Mouse (Mus musculus) R1 (cell line): ENCODE measurements around the gene Prdm16.

Source experiments
- DNase-seq: peaks from one replicate; pipeline ENCODE4 v3.0.0-alpha.2; 2018; ENCODE audit warnings: low read depth, low spot score

Prdm16 gene

DNA sequence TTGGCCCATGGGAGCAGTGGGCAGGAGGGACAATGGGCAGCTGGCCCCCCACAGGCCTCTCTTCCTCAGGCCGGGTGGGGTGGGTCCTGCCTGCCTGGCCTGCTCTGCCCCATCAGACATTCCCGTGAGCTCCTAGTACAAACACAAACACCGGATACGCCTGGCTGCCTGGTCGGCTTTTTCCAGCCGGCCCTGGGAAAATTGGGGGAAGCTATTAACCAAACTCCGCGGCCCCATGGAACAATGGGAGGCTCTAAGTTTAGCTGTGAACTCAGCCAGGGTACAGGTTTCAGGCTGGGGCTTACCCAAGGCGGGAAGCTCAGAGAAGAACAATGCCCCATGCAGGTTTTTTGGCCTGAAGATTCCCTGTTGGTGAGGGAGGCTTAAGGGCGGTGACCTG lies 300.0 kb downstream of the Prdm16 start:
- no peak for DNase-seq

DNA sequence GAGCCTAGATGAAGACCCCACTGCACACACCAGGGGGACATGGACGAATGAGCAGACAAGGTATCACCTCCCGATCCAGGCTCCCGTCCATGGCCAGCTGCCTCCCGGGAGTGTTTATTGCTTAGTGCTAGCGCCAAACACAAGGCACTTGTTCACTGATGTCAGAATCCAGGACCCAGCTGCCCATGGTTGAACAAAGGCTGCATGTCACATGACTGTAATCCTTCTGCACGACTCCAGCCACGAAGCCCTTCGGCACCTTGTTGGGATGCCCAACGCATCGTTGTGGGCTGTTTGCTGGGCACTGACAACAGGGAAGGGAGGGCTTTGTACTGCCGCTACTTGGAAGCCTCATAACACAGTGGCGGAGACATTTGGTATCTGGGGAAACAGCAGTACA lies 300.9 kb downstream of the Prdm16 start, which contains the start of gene B230104I21Rik:
Gene B230104I21Rik (plus strand): TSS at position 367 of the 400 bp plus-strand sequence.
- no peak for DNase-seq

DNA sequence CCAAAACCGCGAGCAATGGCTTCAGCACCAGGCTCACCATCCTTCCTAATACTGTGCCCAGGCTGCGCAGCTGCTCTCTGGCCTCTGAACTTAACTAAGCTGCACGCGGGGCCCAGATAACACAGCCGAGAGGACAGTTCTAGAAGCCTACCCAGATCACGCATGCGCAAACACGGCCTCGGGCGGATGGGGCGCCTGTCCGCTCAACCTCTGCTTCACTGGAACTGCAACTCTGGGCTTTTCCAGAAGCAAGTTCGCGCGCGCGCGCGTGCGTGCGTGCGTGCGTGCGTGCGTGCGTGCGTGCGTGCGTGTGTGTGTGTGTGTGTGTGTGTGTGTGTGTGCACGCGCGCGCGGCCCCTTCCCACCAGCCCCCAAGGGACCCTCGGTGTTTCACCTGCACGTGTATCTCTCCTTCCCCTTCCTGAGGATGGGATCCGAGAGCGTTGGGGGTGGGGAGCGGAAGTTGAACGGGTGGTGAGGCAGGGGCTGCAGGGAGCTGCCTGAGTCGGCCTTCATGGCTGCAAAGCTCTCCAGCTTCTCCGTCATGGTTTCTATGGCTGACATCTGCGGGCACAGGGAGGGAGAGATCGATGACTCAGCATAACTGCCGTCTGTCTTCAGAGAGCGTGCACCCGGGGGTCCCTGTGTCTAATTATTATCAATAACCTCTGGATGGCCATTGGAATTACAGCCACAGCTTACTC lies 301.8 kb downstream of the Prdm16 start:
- peak; percentile 85 for DNase-seq

DNA sequence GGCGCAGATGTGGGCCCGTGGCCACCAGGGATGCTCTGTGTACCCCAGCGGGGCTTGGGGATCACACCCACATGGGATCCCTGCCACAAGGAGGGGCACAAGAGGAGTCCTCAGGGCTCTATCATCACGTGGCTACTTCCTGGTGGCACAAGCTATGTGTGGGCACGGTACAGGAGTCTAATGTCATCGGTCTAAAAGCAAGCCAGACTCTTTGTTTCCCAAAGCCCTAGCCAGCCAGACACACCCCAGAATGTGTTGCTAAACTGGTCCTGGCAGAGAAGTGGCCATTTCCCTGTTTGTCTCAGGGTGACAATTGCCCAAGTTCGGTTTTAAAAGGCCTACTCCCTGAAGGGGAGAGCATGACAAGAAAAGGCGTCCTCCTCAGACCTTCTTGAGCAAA lies 303.4 kb downstream of the Prdm16 start:
- no peak for DNase-seq

DNA sequence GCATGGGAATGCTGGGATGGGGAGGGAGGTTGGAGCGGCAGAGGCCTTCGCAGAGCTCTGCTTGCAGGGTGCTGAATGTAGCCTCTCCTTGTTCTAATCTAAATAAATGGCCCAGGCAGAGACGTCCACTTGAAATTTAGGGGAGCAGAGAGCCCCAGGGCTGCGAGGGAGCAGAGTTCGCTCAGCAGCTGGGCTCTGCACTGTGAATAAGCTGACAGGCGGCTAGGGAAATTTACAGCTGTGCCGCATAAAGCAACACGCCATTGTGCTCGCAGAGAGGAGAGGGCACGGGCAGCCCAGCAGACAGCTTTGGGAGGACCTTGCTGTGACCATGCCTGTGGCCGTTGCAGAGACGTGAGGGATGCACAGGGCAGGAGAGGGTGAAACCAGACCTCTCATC lies 305.4 kb downstream of the Prdm16 start:
- DNase-seq, result no peak

DNA sequence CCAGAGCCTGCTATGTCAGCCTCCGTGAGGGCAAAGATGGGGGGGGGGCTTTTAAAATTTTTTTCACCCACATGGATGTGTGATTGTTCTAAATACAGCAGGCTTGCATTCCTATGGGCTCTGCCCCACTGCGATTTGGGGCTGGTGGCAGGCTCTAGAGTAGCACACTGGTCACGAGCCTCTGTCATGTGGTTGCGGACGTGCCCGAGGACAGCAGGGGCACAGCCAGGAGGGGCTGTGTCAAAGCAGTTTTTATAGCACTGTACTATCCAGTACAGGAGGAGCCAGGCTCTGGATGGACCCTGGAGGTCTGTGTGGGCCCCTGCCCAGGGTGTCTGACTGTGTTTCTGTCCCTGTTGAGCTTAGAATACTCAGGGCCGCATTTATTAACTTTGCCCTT lies 306.7 kb downstream of the Prdm16 start:
- no peak for DNase-seq

DNA sequence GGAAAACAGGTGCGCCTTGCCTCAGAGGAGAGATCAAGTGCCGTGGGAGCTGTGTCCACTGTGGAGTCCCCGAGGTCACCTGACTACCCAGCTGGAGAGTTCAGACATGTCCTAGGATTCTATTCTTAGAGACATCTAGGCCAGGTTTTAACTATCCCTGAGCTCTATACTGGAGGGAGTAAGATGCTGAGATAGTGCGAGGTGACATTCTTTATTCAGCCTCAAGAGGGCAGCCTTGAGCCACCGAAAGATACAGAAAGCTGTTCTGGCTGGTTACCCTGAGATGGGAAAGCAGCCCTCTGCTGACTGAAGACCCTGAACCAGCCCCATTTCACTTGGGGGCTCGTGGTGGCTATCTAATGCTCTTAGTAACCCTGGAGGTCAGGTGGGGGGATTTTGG lies 307.8 kb downstream of the Prdm16 start:
- DNase-seq, result peak; percentile 85

DNA sequence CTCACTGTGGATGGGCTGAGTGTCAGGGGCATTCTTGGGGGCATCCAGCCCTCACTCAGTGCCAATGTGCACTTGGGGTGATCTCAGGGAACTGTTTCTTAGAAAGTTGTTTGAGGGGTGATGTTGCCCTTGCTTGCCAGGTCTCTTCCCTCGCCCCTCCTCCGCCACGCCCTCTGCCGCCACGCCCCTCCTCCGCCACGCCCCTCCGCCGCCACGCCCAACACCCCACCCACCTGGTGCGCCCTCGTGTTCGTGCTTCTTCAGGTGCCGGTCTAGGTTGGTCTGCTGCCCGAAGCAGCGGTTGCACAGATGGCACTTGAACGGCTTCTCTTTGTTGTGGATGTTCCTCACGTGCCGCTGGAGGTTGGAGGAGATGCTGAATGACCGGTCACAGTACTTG lies 308.2 kb downstream of the Prdm16 start:
- DNase-seq, result no peak

DNA sequence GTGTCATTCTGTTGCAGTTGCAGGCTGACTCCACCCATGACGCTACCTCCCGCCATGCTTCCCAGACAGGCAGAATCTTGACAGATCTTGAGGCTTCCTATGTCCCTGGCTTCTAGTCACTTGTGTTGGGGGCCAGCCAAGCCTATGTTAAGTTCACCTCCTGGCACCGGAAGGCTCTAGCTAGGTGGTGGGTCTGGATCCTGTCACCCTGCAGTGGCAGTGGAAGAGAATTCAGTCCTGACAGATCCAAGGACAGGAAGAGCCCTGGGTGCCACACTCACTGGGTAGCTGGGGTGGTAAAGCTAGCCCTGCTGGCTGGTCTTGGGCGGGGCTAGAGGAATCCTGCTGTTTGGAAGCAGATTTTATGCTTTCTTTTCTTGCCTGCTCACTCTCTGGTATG lies 311.3 kb downstream of the Prdm16 start:
- DNase-seq, result no peak

DNA sequence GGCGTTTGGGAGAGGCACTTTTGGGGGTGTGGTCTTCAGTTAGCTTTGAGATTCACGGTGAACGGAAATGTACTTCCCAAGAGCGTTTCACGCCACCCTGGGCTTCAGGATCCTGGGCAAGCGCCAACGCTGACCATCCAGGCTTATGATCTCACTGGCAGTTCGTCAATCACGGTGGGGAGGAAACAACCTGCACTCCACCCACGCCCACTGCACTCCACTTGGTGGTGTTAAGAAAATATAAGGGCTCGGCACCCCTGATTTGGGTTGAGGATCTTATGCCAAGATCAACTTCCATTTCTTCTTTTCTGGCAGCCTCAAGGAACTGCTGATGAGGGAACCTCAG lies 323.1 kb downstream of the Prdm16 start:
- no peak for DNase-seq

DNA sequence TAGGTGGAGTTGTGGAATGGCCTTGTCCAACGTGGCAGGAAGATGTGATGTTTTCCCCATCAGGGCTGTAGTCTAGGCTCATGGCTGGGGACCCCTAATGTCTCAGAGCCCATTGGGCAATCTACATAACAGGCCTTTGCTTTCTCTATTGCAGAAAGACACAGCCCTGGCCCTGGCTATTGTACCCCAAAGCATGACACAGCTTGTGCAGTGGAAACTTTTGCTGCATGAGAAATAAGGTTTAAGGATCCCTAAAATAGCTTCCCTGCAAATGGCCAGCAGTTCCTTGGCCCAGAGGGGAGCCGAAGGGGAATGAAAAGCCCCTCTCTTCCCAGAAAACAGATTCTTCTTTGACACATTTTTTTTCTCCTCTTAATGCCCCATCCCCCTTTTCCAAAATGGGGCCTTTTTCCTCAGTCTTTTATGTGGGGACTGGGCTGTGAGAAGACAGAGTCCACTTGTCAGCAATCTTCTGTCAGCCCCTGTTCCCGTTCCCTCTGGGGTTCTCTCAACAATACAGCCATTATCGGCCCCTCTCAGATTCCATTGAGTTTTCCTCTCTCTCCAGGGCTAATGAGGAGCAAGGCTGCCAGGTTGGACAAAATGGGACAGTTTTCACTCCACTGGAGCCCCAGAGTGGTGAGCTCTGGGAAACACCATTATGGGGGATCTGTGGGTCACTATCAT lies 323.6 kb downstream of the Prdm16 start:
- no peak for DNase-seq

DNA sequence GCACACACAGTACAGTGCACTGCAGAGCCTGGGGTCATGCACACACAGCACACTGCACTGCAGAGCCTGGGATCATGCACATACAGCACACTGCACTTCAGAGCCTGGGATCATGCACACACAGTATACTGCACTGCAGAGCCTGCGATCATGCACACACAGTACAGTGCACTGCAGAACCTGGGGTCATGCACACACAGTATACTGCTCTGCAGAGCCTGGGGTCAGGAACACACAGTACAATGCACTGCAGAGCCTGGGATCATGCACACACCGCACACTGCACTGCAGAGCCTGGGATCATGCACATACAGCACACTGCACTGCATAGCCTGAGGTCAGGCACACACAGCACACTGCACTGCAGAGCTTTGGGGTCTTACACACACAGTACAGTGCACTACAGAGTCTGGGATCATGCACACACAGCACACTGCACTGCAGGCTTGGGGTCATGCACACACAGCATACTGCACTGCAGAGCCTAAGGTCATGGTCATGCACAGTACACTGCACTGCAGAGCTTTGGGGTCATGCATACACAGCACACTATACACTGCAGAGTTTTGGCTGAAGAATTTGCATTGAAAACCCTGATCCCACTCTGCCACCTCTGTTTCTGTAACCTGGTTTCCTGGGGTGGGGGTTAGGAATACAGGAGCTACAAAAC lies 324.4 kb downstream of the Prdm16 start:
- DNase-seq, result no peak

DNA sequence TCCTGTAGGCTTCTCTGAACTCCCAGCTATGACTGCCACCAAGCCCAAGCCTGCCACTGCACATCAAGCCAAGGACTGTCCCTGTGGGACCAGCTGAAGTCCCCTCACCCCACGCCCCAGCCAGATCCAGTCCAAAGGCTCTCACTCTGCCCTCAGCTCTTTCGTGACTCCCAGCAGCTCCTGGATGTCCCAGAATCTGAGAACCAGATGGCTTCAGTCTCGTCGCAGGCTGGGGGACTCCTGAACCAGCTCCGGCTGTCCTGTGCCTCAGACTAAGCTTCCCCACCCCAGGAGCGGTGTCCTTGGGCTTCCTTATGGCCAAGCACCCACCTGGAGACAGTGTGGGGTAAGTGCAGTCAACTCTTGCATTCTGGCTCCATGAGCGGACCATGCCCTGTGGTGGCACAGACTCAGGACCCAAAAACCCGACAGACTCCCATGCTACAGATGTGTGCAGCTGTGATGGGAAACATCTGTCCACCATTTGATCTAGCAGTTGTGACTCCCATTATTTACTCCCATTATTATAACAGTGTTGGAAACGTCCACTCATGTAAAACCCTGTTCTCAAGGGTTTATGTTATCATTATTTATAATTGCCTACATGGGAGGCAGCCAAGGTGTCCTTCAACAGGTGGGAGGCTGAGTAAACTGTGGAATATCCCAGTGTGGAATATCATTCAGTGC lies 326.0 kb downstream of the Prdm16 start:
- DNase-seq, result no peak

DNA sequence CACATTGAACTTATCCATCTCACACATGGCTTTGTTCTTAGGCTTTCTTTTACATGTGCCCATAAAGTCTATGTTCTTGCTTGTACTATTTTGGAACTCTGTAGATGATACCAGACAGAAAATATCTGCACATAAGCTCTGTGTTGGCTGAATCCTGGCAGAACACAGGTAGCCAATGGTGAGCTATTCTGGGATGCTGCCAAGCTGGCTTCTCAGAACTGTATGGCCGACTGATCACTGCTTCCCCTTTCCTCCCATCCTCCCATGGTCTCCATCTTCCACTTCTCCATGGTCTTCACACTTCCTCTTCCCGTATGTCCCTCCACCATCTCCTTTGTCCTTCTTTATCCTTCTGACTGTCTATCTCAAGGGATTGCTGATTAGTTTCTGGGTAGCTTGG lies 327.5 kb downstream of the Prdm16 start:
- no peak for DNase-seq

DNA sequence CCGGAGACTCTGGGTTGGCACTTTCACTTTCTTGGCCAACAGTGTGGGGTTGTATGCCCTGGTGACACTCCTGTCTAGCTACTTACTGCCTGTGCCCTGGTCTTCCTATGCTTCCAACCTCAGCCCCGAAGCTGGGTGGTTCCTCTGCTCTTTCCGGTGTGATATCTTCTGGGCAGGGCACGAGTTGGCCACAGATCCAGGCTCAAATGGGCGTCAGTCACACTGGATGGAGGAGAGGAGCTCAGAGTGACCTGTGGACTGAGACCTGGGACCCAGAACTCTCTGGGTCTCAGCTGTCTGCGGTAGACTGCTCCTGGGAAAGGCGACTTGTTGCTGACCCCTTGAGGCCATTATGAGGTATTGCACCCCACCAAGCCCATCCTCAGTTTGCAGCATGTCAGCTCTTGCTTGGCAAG lies 335.2 kb downstream of the Prdm16 start, which contains the start of gene Arhgef16:
Gene Arhgef16 (minus strand): TSS at position 211 of the 416 bp plus-strand sequence.
- DNase-seq, result peak; percentile 75

DNA sequence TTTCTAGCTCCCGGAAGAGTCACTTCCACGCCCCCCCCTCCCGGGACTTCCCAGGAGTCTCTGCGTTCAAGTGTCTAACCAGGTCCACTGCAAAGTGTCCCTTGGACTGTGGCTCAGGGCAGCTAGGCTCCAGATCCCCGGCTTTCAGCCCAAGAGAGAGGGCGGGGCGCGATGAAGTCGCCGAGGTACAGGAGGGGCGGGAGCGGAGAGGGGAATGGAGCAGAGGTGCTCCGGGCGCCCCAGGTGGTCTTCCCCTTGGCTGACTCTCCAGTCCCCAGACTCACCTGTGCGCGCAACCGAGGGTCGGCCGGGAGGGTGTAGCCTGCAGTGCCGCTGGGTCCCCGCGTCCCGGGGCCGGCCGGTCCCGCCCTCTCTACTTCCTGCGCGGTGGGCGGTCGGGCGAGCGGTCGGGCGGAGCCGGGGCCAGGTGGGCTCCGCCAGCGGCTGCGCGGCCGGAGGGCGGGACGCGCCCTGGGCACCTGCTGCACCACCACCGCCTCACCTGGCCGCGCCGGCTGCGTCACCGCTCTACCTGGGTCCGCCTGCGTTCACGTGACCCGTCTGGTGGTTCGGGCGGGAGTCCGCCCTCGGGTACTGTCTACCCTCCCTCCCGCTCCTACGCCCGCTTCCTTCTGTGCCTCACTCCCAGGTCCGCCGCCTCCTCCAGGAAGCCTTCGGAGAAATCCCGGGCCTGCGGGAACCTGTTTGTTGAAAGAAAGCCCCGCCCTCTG lies 337.0 kb downstream of the Prdm16 start:
- DNase-seq, result peak; percentile 70

DNA sequence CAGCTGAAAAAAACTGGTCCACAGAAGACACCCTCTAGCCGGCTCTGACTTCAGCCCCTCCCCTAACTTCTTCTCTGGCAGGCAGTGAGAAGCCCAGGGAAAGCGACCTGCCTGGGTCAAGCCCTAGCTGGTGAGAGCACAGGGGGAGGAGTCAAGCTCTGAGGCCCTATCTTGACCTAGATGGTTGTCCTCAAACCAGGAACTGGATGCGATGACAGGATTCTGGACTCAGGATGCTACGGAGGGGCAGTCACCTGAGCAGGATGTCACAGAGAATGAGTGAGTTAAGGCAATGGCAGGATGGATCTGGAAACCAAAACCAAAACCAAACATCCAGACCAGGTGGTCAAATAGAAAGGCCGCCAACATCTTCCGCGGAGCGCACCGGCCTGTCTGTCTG lies 338.9 kb downstream of the Prdm16 start:
- peak; percentile 75 for DNase-seq

DNA sequence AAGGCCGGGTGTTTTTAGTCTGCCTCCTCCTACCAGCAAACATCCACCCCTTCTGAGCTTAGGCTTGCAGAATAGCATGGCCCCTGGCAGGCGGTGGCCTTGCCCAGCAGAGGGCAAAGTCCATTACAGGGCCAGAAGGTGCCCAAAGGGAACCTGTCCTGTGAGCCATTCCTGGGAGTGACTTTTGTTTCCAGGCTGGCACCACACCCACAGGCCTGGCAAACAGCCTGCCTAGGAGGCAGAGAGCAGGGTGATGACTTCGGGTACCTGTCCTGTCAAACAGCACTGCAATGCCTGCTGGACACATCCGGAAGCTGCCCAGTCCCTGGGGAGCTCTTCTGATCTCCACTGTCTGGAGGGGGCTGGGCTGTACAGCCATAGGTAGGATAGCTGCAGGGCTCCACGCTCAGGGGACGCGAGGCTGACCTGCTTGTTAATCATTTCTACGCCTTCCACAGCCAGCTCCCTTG lies 342.4 kb downstream of the Prdm16 start:
- DNase-seq, result no peak

DNA sequence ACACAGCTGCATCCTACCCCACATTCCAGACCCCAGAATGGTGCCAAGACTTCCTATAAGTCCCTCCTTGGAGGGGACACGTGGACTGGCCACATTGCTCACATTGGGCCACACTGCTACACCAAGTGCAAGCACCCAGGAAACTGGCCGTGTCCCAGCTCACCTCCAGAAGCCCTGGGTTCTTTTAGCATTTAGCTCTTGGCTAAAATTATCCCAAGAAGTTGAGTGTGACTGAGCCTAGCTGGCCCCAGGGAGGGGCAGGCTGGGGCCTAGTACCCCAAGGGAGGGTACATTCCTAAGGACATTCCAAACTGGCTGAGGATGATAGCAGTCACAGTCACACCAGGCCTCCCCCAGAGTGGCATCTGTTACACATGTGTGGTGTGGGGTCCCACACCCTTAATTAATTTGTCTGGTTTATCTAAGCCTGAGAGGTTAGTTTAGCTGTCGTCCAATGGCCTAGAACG lies 342.9 kb downstream of the Prdm16 start:
- DNase-seq, result no peak

DNA sequence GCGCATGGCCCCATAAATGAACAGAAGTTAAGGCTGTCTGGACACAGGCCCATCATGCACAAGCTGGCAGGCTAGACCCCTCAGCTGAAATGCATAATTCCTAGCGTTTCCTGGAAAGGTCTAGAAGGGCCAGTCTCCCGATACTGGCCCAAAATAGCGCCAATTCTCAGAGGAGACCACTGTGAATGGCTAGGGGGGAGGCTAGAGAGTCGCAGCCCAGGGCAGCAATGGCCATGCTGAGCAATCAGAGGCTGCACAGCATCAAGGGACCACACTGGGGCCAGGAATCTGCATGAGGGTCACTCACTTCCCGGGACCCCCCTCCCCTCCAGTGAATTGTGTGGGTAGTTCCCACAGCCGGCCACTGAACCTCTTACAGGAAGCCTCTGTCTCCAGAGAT lies 353.0 kb downstream of the Prdm16 start:
- no peak for DNase-seq

DNA sequence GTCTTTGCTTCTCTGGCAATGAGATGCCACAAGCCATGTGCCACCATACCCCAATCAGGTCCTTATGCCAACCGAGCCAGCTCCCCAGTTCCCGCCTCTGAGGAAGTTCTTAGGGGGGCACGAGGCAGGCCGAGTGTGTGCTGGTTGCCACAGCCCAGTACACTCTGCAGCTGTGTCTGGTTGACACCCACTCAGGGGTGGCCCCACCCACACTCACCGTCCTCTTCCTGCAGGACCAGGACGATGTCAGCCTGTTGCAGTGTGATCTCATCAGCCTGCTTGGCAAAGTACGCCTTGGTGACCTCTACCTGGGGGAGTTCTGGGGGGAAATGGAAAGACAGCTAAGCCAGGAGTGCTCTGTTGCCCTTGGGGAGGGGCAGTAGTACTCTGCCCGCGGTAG lies 357.2 kb downstream of the Prdm16 start:
- no peak for DNase-seq
